Mouse (Mus musculus) kidney, adult 9 months (tissue): ENCODE results near the gene Hist1h3b.

Experiments
- DNase-seq: peaks from one replicate; pipeline ENCODE4 v3.0.0; 2022

Hist1h3b gene

GRCm38 (mm10) chr13:23739069-23739921, 12.8 kb upstream of the Hist1h3b start:
- DNase-seq, result peak; percentile 99

GRCm38 (mm10) chr13:23739922-23740252, 12.2 kb upstream of the Hist1h3b start:
- no peak for DNase-seq

GRCm38 (mm10) chr13:23740256-23740840, 11.7 kb upstream of the Hist1h3b start:
- no peak for DNase-seq

- DNase-seq, result no peak
Measured at GRCm38 (mm10) chr13:23740910-23741309, 11.2 kb upstream of the Hist1h3b start.

GRCm38 (mm10) chr13:23742007-23742406, 10.1 kb upstream of the Hist1h3b start:
- DNase-seq, result no peak

GRCm38 (mm10) chr13:23743215-23743614, 8.9 kb upstream of the Hist1h3b start:
- DNase-seq, result no peak

GRCm38 (mm10) chr13:23743963-23744362, 8.1 kb upstream of the Hist1h3b start:
- DNase-seq, result no peak

- DNase-seq, result no peak
Measured at GRCm38 (mm10) chr13:23744421-23745380, 7.4 kb upstream of the Hist1h3b start.

GRCm38 (mm10) chr13:23745381-23746161, 6.5 kb upstream of the Hist1h3b start, which contains the start of gene Hist1h3c:
TSS of gene Hist1h3c (minus strand) at chr13:23745602.
- DNase-seq, result peak; percentile 87

- DNase-seq, result peak; percentile 90
Measured at GRCm38 (mm10) chr13:23746201-23747080, 5.6 kb upstream of the Hist1h3b start, which contains the start of gene Hist1h2bb. TSS of gene Hist1h2bb (plus strand) at chr13:23746734.

- no peak for DNase-seq
Measured at GRCm38 (mm10) chr13:23747081-23747891, 4.8 kb upstream of the Hist1h3b start.

- DNase-seq, result no peak
Measured at GRCm38 (mm10) chr13:23747892-23748288, 4.2 kb upstream of the Hist1h3b start.

- no peak for DNase-seq
Measured at GRCm38 (mm10) chr13:23749563-23750121, 2.4 kb upstream of the Hist1h3b start.

- peak; percentile 60 for DNase-seq
Measured at GRCm38 (mm10) chr13:23750839-23751477, 1.1 kb upstream of the Hist1h3b start, which contains the start of gene Hist1h2ab. TSS of gene Hist1h2ab (plus strand) at chr13:23751126.

- DNase-seq, result no peak
Measured at GRCm38 (mm10) chr13:23751478-23751956, 550 bp upstream of the Hist1h3b start.

- DNase-seq, result no peak
Measured at GRCm38 (mm10) chr13:23752742-23753172, 690 bp downstream of the Hist1h3b start.

- no peak for DNase-seq
Measured at GRCm38 (mm10) chr13:23753314-23754078, 1.4 kb downstream of the Hist1h3b start.

GRCm38 (mm10) chr13:23755000-23755399, 2.9 kb downstream of the Hist1h3b start:
- DNase-seq, result no peak
